Mouse (Mus musculus) frontal cortex, adult (tissue): ENCODE measurements at regions not wholly inside any gene's neighbourhood (a gene's known extent, or its start where the extent isn't known, plus 50 kb on each side); places are given as distances from the start of the nearest gene placed in this dataset.

Source experiments
- ATAC-seq: cut with Nextera tagmentation; 2 replicates; pipeline ENCODE4 v1.9.2; 2017; ENCODE audit warnings: mild to moderate bottlenecking, moderate library complexity, mixed read lengths; ENCODE audit not compliant: low TSS enrichment

DNA sequence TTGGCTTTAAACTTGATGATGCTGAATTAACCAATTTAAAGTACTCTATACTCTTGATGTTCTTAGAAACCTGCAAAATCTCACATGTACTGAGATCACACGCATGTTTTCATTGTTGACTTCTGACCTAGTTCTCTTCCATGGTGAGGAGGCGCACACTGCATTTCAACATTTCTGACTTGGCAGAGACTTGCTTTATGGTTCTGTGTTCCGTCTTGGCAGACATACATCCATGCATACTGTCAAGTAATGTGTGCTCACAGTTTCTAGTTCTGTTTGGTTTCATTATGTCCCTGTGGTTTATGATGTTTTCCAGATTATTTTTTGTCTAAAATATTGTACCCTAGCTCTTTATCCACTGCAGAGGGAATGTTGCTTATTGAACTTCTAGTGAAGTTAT is 198.5 kb downstream of the Gm11077 start:
- no peak for ATAC-seq

- no peak for ATAC-seq
Measured at GRCm38 (mm10) chr6:140934286-140934685, 205.2 kb downstream of the Gm11077 start.

GRCm38 (mm10) chr6:140938025-140938424 is 208.9 kb downstream of the Gm11077 start:
- ATAC-seq: no peak

GRCm38 (mm10) chr6:140946720-140947119 is 217.6 kb downstream of the Gm11077 start:
- peak; percentile 99 for ATAC-seq

DNA sequence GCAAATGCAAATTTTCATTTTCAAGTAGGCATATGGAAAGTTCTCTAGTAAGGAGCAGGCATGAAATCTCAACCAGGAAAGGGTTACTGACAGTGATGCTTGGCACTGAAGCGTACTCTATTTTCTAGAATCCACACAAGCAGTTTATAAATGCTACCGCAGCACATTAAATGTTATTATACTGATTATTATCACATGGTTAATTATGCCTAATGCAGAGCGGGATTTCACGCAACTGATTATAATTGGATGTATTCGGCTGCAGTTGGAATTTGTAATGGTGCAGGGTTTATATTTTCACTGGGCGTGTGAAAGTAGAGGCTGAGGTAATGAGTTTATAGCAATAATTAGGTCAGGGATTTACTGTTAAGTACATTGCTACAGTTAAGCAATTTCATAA is 221.4 kb downstream of the Gm11077 start:
- ATAC-seq: no peak

DNA sequence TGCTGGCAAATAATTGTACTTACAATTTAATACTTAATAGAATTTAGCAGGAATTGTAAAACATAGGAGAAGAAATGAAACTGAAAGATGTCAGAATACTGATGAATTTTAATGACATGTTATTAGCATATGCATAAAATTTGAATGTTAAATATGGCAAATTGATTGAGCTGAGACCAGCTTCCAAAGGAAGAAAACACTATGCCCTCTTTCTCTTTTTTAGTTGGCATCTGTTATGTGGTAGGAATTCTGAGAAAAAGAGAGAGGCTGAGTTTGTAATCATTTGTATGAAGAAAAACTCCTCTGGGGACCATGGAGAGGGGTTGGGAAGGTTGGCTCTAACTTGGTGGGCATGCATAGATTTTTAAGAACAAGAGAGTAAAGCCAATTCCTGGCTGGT is 224.2 kb downstream of the Gm11077 start:
- peak; percentile 21; the same call in 1 of the 2 replicates for ATAC-seq

- peak; percentile 92 for ATAC-seq
Measured at GRCm38 (mm10) chr6:140953721-140954120, 224.6 kb downstream of the Gm11077 start.

- peak; percentile 31; the same call in 1 of the 2 replicates for ATAC-seq
Measured at GRCm38 (mm10) chr6:140955751-140956521, 226.9 kb downstream of the Gm11077 start.

DNA sequence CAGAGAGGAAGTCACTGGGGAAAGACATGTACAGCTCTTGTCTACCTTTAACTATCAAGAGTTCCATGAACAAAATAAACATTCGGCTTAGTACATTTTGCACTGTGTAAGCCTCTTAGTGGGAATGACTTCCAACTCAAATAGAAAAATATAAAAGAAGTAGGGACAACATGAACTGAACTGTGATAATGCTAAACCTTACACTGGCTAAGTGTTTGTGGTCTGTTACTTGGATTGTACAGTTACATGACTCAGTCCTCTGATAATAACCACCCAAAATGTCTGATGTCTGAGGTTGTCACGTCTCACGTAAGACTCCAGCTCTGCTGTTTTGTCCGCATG is 227.4 kb downstream of the Gm11077 start:
- no peak for ATAC-seq

DNA sequence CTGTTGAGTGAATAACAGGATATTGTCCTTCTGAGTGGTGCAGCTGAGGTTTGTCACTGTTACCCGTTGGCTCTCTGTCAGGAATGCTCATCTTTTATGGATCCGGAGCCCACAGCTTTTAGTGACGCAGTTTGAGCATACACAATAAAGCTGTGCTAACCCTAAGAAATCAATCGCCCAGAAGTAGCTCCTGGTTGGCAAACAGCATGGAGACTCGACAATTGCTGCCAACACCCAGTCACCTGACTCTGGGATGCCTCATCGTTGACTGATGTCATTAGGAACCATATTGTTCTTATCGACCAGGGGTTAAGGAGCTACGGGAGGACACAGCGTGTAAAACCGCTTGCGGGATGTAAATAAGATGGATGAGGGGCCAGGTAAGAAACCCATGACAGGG is 232.9 kb downstream of the Gm11077 start:
- no peak for ATAC-seq

GRCm38 (mm10) chr6:140962563-140962962 is 233.5 kb downstream of the Gm11077 start:
- no peak for ATAC-seq

- no peak for ATAC-seq
Measured at GRCm38 (mm10) chr6:140973732-140974131, 244.6 kb downstream of the Gm11077 start.

GRCm38 (mm10) chr6:140976989-140977388 is 247.9 kb downstream of the Gm11077 start:
- no peak for ATAC-seq

- ATAC-seq: no peak
Measured at GRCm38 (mm10) chr6:140983610-140984009, 254.5 kb downstream of the Gm11077 start.

- ATAC-seq: no peak
Measured at GRCm38 (mm10) chr6:140984249-140984648, 255.2 kb downstream of the Gm11077 start.

- no peak for ATAC-seq
Measured at GRCm38 (mm10) chr6:140993643-140994580, 255.2 kb upstream of the Pde3a start.

- ATAC-seq: no peak
Measured at GRCm38 (mm10) chr6:140995340-140996135, 253.5 kb upstream of the Pde3a start.

DNA sequence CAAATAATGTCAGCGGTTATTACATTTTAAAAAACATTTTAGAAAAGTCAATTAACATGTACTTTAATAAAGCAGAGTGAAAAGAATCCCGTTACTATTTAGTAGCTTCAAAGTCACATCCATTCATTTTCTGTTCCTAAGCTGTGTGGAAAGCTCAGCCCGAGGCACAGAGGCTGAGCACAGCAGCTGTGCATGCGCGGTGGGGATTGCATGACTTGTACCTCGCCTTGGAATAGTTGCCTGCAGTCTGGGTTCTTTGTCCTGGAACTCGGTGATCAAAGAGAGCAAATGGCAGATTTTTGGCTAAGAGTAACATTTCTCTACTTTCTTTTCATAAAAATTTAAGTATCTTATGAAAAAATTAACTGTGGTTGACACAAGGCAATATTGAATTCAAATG is 251.0 kb upstream of the Pde3a start:
- no peak for ATAC-seq

DNA sequence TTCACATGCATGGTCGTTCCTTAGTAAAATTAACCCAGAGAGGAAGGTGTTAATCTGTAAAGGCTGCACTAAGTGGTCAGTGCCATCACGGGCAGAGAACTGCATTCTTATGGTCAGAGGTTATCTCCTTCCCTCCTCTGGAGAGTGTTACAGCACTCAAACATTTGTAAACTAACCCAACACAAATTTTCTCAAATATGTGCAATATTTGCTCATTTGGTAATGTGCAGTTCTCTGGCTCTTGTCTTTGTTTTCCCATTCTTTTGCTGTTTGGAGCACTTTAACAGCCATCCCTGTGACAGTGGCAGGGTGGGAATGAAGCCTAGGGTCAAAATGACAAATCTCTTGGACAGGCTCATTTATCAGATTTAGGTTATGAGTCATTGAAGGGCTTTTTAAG is 248.5 kb upstream of the Pde3a start:
- ATAC-seq: no peak

GRCm38 (mm10) chr6:141001306-141001705 is 247.8 kb upstream of the Pde3a start:
- no peak for ATAC-seq

- no peak for ATAC-seq
Measured at GRCm38 (mm10) chr6:141015055-141015681, 233.9 kb upstream of the Pde3a start.

GRCm38 (mm10) chr6:141023501-141023900 is 225.6 kb upstream of the Pde3a start:
- ATAC-seq: no peak
